Mouse (Mus musculus) liver, embryonic 13.5 days (tissue): Measurements from ENCODE around the gene Xpr1. TPM values are rescaled to one million over a fixed set of nuclear protein-coding genes. Genes with fewer than 3 reads are reported as not detected.

Source experiments
- ATAC-seq: fragments of 200-750 bp; cut with Nextera tagmentation; 2 replicates; pipeline ENCODE4 v1.8.0; 2017; ENCODE audit warnings: low read depth, mild to moderate bottlenecking, moderate number of reproducible peaks, moderate library complexity
- DNase-seq: peaks from one replicate; pipeline ENCODE4 v3.0.0; 2022
- H3K27ac ChIP-seq: fragments of 300-500 bp; sonication (generic); 2 replicates; pipeline ENCODE4 v1.5.1; 2015; ENCODE audit warnings: moderate library complexity, mild to moderate bottlenecking, inconsistent platforms
- H3K27me3 ChIP-seq: fragments of 300-500 bp; sonication (generic); 2 replicates; pipeline ENCODE4 v1.6.1; 2015; ENCODE audit warnings: mild to moderate bottlenecking, inconsistent platforms
- H3K36me3 ChIP-seq: fragments of 300-500 bp; sonication (generic); 2 replicates; pipeline ENCODE4 v1.6.1; 2015; ENCODE audit warnings: mild to moderate bottlenecking, inconsistent platforms
- H3K4me1 ChIP-seq: fragments of 300-500 bp; sonication (generic); replicated peaks from 2 replicates; pipeline ENCODE4 v1.6.1; 2015; ENCODE audit warnings: inconsistent platforms
- H3K4me2 ChIP-seq: fragments of 300-500 bp; sonication (generic); 2 replicates; pipeline ENCODE4 v1.6.1; 2015; ENCODE audit warnings: inconsistent platforms, mild to moderate bottlenecking, moderate library complexity
- H3K4me3 ChIP-seq: fragments of 300-500 bp; sonication (generic); replicated peaks from 2 replicates; pipeline ENCODE4 v1.5.1; 2015; ENCODE audit warnings: mild to moderate bottlenecking, inconsistent platforms
- H3K9ac ChIP-seq: fragments of 300-500 bp; sonication (generic); 2 replicates; pipeline ENCODE4 v1.6.1; 2015; ENCODE audit warnings: mild to moderate bottlenecking, inconsistent platforms
- H3K9me3 ChIP-seq: fragments of 300-500 bp; sonication (generic); replicated peaks from 2 replicates; pipeline ENCODE4 v1.6.1; 2016; ENCODE audit warnings: inconsistent platforms
- WGBS: fragments of 180-500 bp; shearing (Covaris S2); methylation state at CpG from one replicate; pipeline ENCODE4 v1.1.7; 2015; ENCODE audit not compliant: insufficient replicate concordance; 5-methylcytosine and 5-hydroxymethylcytosine counted together
- polyA plus RNA-seq: library from polyadenylated mRNA; unstranded; fragments of >200 nt; fragmentation: Nextera tagmentation; extraction: Ambion mirVana; gene quantifications from 2 replicates; pipeline ENCODE4 v1.2.1, GENCODE M21; 2015

The Xpr1 gene
- polyA plus RNA-seq, 1 experiment from 2014 or later = 4.3 TPM

DNA sequence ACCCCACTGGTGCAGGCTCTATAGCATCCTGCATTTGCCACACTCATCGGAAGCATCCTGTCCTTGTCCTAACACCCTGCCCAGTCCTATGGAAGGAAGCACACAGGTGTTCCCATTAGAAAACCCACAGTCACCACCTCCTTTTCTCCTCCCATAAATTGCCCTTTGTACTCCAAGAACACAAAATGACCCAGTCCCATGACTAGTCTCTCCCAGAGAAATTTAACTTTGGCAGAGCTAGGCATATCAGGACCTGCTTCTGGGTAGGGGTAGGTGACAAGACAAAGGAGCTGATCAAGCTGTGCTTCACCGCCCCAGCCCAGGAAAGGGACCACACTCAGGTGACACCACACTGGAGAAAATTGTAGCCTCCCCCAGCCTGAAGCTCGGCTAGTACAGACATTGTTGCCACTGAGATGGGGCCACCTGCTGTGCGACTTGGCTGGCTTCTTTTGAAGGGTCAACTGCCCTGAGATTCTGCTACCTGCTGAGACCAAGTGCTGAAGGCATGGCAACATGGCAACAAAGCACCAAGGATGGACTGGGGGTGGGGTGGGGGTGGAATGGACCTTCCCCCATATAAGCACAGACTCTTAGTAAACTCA lies 166.6 kb downstream of the Xpr1 start:
- no peak for ATAC-seq
- Histone ChIP-seq H3K4me2 (no peak overlapping the region), H3K9me3 (no peaks in the 10 kb centered on the region), H3K9ac (no peak overlapping the region), H3K27me3 (peaks cover 31% of the 10 kb centered on the region), H3K4me1 (peaks cover 13% of the 10 kb centered on the region), H3K27ac (no peak overlapping the region), H3K4me3 (no peak overlapping the region), H3K36me3 (no peaks in the 10 kb centered on the region)
- no peak for DNase-seq
- 41% methylated on average over 4 of the region's 4 CpGs for WGBS

DNA sequence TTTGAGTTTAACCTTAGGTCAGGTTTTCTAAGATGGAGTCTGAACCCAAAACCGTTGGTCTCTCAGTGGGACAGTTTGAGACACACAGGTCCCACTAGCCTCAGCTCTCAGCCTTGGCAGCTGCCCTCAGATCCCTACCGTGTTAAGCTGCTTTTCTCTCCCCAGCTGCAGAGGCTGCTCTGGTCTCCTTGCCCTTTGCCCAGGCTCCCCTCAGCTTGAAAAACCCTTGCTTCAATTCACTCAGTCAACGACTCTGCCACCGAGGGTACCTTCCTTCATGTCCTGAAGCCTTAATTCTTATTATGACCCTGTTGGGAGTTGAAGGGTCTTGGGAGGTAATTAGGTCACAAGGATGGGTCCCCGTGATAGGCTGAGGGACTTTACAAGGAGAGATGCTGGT lies 167.3 kb downstream of the Xpr1 start:
- Histone ChIP-seq H3K9ac (no peak overlapping the region), H3K36me3 (no peaks in the 10 kb centered on the region), H3K4me2 (no peak overlapping the region), H3K4me1 (peaks cover 13% of the 10 kb centered on the region), H3K4me3 (no peak overlapping the region), H3K9me3 (no peaks in the 10 kb centered on the region), H3K27ac (no peak overlapping the region), H3K27me3 (peaks cover 38% of the 10 kb centered on the region)
- ATAC-seq (no peak), DNase-seq (no peak)
- WGBS = 34% methylated on average over 5 of the region's 5 CpGs

DNA sequence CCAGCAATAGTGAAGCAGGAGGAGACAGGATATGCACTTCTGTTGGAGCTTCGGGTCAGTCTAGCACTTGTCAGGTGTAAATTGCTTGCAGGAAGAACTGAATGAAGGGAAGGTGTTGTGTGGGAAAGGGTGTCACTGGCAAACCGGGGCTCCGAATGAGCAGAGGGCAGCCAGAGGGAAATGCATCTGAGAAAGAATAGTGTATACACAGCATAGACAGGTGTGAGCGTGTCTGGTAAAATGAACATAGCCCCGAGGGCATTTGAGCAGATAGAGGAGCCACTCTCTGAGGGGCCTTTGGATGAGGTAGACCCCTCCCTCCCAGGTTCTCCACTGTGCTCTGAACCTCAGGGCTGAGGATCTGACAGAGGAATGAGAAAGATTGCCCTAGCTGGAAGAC lies 169.2 kb downstream of the Xpr1 start:
- H3K27ac ChIP-seq = no peak overlapping the region
- DNase-seq (no peak), ATAC-seq (no peak)
- H3K27me3 ChIP-seq = peaks cover 57% of the 10 kb centered on the region
- H3K4me2 ChIP-seq = no peak overlapping the region
- no peaks in the 10 kb centered on the region for H3K9me3 ChIP-seq
- WGBS = 42% methylated on average over 5 of the region's 5 CpGs
- peaks cover 21% of the 10 kb centered on the region for H3K4me1 ChIP-seq
- H3K9ac ChIP-seq = no peak overlapping the region
- no peaks in the 10 kb centered on the region for H3K36me3 ChIP-seq
- no peak overlapping the region for H3K4me3 ChIP-seq

DNA sequence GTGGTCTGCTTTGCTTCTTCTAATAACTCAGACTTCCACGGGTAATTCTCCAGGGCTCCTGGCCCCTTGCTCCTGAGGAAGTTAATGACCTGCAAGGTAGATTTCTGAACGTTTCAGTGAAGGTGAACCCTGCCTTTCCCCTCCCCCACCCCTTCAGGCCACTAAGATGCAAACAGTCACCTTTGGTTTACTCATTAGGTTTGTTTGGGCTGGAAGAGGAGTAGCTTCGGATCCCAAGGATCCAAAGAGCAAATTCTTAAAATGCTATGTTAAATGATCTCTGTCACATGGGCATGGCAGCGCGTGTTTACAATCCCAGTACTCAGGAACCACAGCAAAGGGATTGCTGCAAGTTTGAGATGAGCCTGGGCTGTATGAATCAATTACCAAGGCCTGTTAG lies 169.8 kb downstream of the Xpr1 start:
- ATAC-seq (no peak), DNase-seq (no peak)
- no peaks in the 10 kb centered on the region for H3K9me3 ChIP-seq
- WGBS = 27% methylated on average over 5 of the region's 5 CpGs
- H3K4me3 ChIP-seq = no peak overlapping the region
- H3K9ac ChIP-seq = no peak overlapping the region
- no peaks in the 10 kb centered on the region for H3K36me3 ChIP-seq
- peaks cover 15% of the 10 kb centered on the region for H3K4me1 ChIP-seq
- H3K27me3 ChIP-seq = peaks cover 62% of the 10 kb centered on the region
- no peak overlapping the region for H3K27ac ChIP-seq
- H3K4me2 ChIP-seq = no peak overlapping the region

DNA sequence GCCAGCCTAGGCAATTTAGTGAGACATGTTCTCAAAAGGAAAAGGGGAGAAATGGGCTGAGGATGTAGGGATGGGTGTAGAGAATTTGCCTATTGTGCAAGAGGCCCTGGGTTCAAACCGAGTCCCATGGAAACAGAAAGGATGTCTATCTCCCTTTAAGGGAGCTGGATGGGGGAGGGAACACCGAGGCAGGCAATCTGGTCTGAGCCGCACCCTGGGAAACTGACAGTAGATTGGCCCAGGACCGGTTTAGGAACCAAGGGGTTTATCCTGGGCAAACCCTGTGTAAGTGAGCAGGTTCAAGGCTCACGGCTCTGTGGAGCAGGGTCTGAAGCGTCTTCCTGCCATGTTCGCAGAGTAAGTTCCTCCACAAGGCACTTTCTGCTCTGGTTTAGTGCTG lies 171.7 kb downstream of the Xpr1 start:
- DNase-seq = no peak
- Histone ChIP-seq H3K9ac (no peak overlapping the region), H3K27ac (no peak overlapping the region), H3K36me3 (no peaks in the 10 kb centered on the region), H3K9me3 (no peaks in the 10 kb centered on the region), H3K4me1 (peaks cover 11% of the 10 kb centered on the region), H3K4me2 (no peak overlapping the region), H3K27me3 (peaks cover 80% of the 10 kb centered on the region), H3K4me3 (no peak overlapping the region)
- 53% methylated on average over 7 of the region's 7 CpGs for WGBS
- ATAC-seq = no peak

DNA sequence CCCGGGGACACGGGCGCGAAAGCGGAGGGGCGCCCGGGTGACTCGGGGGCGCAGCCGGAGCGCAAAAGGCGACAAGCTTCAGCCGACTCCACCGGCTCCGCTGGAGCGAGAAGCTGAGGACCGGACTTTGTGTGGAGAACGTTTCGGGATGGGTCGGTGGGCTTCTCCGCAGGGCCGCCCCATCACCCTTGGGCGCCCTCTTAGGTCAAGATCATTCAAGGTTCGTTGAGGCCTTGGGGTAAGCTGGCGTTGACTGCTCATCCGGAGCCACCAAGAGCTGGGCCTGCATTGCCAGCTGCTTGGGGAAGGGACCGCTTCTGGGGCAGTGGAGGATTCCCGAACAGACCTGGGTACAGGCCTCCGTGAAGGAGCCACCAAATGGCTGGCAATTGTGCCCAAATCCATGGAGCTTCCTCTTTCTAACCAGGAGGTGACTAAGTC lies 172.4 kb downstream of the Xpr1 start:
- DNase-seq (no peak), ATAC-seq (no peak)
- 5% methylated on average over 29 of the region's 29 CpGs for WGBS

DNA sequence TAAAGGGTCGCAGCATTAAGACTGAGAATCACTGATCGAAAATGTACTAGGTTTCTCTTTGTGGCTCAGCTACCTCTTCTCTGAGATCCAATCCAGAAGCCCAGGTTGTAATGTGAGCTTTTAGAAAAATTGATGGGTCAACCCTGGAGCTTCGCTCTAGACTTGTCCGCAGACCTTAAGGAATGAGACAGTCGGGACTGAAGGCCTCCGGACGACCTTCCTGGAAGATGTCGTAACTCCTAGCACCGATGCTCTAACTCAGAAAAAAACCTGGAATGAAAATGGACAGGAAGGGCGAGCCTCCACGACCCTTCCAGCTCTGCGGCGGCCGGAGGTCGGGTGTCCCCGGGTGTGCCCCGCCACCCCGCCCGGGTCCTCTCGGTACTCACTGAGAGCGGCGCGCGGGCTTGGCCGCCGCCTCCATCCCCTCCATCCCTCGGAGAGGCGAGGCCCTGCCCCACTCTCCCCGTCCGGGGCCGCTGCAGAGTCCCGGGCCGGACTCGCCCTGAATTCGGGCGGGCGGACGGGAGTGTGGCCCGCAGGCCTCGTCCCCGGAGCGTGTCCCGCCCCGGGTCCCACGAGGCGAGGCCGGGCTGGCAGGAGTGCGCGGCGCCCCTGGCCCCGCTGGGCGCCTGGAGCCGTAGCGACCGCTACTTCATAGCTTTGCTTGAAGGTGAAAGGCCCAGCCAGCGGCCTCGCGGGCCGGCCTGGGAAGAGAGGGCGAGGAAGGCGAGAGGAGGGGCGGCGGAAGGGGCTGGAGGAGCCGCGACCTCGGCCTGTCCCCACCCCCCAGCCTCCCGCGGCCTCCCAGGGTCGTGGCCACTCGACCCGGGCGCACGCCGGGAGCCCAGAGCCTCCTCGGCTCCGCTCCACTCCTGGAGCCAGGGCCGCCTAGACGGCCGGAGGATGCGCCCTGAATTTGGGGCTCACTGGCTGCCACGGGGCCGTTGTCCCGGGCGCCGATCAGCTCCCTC lies 173.1 kb downstream of the Xpr1 start, which contains the start of gene BC034090:
Gene BC034090, minus strand, starts transcription at position 648 of the 974 bp plus-strand sequence.
- 2% methylated on average over 80 of the region's 85 CpGs for WGBS
- Histone ChIP-seq H3K4me2 (peak within 1 kb of the TSS; percentile 67), H3K27me3 (peaks cover 79% of the 10 kb centered on the region), H3K9ac (peak within 1 kb of the TSS; percentile 26; the same call in 1 of the 2 replicates), H3K4me3 (peak within 1 kb of the TSS; percentile 51), H3K9me3 (no peaks in the 10 kb centered on the region), H3K4me1 (peaks cover 11% of the 10 kb centered on the region), H3K36me3 (no peaks in the 10 kb centered on the region), H3K27ac (no peak within 1 kb of the TSS)
- peak; percentile 12; the same call in 1 of the 2 replicates for ATAC-seq
- DNase-seq = no peak

More for the DNA sequence above, 172.4 kb downstream of the Xpr1 start:
- no peaks in the 10 kb centered on the region for H3K9me3 ChIP-seq
- H3K9ac ChIP-seq = peak overlapping the region; percentile 26; the same call in 1 of the 2 replicates
- H3K4me2 ChIP-seq = peak overlapping the region; percentile 67
- H3K36me3 ChIP-seq = no peaks in the 10 kb centered on the region
- no peak overlapping the region for H3K27ac ChIP-seq
- peaks cover 80% of the 10 kb centered on the region for H3K27me3 ChIP-seq
- peaks cover 11% of the 10 kb centered on the region for H3K4me1 ChIP-seq
- peak overlapping the region; percentile 51 for H3K4me3 ChIP-seq

DNA sequence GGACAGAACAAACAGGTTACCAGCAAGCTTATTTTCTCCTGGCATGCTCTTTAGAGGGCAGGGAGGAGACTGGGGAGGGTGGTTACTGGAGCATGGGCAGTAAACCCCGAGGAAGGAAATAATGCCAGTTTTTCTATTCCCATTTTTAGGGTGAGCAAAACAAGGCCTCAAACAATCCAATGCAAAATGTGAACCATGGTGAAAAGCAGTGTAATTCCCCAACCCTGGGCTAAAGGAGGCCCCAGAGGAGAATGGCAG lies 174.8 kb downstream of the Xpr1 start:
- no peaks in the 10 kb centered on the region for H3K9me3 ChIP-seq
- 48% methylated on average over 1 of the region's 1 CpGs for WGBS
- ATAC-seq (no peak), DNase-seq (no peak)
- H3K9ac ChIP-seq = no peak overlapping the region
- no peak overlapping the region for H3K4me3 ChIP-seq
- peaks cover 67% of the 10 kb centered on the region for H3K27me3 ChIP-seq
- no peak overlapping the region for H3K27ac ChIP-seq
- H3K4me1 ChIP-seq = peaks cover 11% of the 10 kb centered on the region
- no peak overlapping the region for H3K4me2 ChIP-seq
- no peaks in the 10 kb centered on the region for H3K36me3 ChIP-seq

DNA sequence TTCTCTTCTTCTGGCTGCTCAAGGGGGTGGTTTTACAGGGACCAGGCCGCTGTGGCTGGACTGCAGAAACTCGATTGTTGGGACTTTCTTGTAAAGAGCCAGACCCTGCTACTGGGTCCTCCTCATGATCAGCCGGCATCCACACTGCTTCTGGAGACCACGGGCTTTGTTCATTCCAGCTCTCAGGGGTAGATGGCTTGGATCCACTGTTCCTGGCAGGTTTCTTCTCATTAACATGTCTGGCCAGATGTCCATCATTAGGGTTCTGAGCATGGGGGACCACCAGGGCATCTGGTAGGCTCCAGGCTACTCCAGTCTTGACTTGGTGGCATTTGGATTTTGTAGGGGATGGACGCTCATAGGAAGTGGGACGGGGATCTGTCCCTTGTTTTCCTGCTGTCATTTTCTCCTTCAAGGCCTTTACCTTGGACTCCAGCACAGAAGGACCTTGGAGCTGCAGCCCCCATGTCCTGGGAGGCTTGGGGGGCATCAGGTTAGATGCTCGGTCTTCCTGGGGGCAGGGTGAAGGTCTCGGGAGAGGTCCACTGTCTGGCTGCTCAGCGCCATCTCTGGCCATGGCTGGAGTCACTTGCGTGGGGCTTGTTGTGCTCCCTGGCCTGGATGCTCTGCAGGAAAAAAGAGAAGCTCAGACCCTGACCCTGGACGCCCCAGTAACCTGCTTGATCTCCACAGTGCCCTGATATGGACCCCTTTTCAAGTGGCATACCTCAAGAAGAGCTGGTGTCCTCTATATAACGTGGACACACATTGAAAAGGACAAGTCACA lies 175.3 kb downstream of the Xpr1 start:
- H3K9ac ChIP-seq = no peak overlapping the region
- H3K4me3 ChIP-seq = no peak overlapping the region
- H3K27me3 ChIP-seq = peaks cover 61% of the 10 kb centered on the region
- DNase-seq = no peak
- no peak overlapping the region for H3K4me2 ChIP-seq
- 70% methylated on average over 12 of the region's 12 CpGs for WGBS
- H3K27ac ChIP-seq = no peak overlapping the region
- ATAC-seq = no peak
- H3K9me3 ChIP-seq = no peaks in the 10 kb centered on the region
- H3K4me1 ChIP-seq = peaks cover 11% of the 10 kb centered on the region
- no peaks in the 10 kb centered on the region for H3K36me3 ChIP-seq

DNA sequence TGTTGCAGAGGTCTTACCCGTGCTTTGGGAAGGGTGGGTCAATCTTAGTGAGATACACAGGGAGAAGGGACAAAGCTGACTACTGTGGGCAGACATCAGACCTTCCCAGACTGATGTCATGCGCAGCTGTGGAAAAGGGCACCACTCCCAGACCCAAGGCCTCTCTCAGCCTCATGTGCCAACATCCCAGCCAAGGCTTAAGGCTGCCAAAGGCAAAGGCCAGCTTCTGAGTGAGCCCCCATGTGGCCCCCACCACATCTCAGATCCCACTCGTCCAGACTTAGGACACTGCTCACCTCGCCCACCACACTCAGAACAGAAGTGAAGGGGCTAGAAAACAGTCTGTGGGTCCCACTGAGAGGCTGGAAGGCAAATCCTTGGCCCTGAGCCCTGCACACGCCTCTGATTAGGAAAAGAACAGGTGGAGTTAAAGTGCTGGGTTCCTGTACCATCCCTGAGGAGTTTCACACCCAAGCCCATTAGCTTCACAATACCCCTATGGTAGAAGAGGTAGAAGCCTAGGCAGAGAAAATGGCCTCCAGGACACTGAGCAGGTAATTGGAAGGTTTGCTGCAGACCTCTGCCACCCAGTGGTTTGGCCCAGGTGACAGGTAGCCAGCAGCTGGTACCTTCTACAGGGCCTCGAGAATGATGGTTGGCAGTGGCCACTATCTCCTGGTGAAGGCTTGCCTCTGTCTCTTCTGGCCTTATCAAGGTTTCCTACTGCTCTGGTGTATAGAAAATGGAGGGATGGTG lies 177.1 kb downstream of the Xpr1 start:
- WGBS = 52% methylated on average over 6 of the region's 6 CpGs
- ATAC-seq = no peak

More for the DNA sequence above, 177.1 kb downstream of the Xpr1 start:
- peaks cover 45% of the 10 kb centered on the region for H3K27me3 ChIP-seq
- H3K4me3 ChIP-seq = no peak overlapping the region
- H3K9me3 ChIP-seq = no peaks in the 10 kb centered on the region
- peaks cover 11% of the 10 kb centered on the region for H3K4me1 ChIP-seq
- no peak overlapping the region for H3K9ac ChIP-seq
- H3K36me3 ChIP-seq = no peaks in the 10 kb centered on the region
- DNase-seq = no peak
- H3K27ac ChIP-seq = no peak overlapping the region
- no peak overlapping the region for H3K4me2 ChIP-seq
